Mouse (Mus musculus) C2C12 (cell line): ENCODE results near the gene Cldn34c4.

Experiments used
- CTCF ChIP-seq: IDR thresholded peaks from one replicate; pipeline ENCODE4 v1.5.1; 2011; ENCODE audit not compliant: control insufficient read depth, insufficient read depth, insufficient read length
- MAX ChIP-seq: IDR thresholded peaks from one replicate; pipeline ENCODE4 v1.6.1; 2011; ENCODE audit warnings: mild to moderate bottlenecking, control low read depth
- MYOD1 ChIP-seq: IDR thresholded peaks from one replicate; pipeline ENCODE4 v1.6.1; 2011; ENCODE audit warnings: low read depth; ENCODE audit not compliant: control insufficient read depth, insufficient read length
- USF1 ChIP-seq: IDR thresholded peaks from one replicate; pipeline ENCODE4 v1.6.1; 2011; ENCODE audit warnings: low read depth, mild to moderate bottlenecking, control low read depth, moderate library complexity

- no peak for TF ChIP-seq MYOD1
- no peak for TF ChIP-seq CTCF
- no peak for TF ChIP-seq MAX
- no peak for TF ChIP-seq USF1
These were observed at the start of gene Cldn34c4 for GRCm38 (mm10) chrX:127736454-127736853.
